Mouse (Mus musculus): ENCODE data around the gene Lime1.

- TF ChIP-seq POLR2A (IDR thresholded peaks at IDR 0.05; ENCODE audit: borderline replicate concordance, control insufficient read depth, low read depth, low read length) = no peak
- no peak for TF ChIP-seq CTCF (IDR thresholded peaks at IDR 0.05; ENCODE audit: control insufficient read depth, insufficient read depth, low read length)
Measured at GRCm38 (mm10) chr2:181423834-181424233, 44.0 kb downstream of the Lime1 start.
